Mouse (Mus musculus): ENCODE data around the gene Tsr2.

DNA sequence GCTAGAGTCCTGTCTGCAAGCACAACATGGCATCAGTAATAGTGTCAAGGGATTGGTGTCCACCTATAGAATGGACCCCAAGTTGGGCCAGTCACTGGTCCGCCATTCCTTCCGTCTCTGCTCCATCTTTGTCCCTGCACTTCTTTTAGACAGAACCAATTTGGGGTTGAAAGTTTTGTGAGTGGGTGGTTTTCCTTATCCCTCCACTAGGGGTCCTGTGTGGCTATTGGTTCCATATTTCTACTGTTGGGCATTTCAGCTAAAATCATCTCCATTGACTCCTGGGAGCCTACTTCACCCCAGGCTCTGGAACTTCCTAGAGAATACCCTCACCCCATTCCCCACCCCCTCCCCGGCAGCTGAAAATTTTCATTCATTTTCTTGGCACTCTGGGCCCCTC, 34.1 kb upstream of the Tsr2 start:
- TF ChIP-seq CTCF (IDR thresholded peaks at IDR 0.05; ENCODE audit: low read depth) (no peak), EP300 (IDR thresholded peaks at IDR 0.05; ENCODE audit: low read depth) (no peak)
